Mouse (Mus musculus): ENCODE data around the gene Cd6.

The Cd6 gene

GRCm38 (mm10) chr19:10799155-10799554 is 30.7 kb downstream of the Cd6 start:
- no peak for DNase-seq (ENCODE audit: low spot score)

- no peak for DNase-seq (ENCODE audit: low spot score)
Observed at GRCm38 (mm10) chr19:10798576-10798975, 31.3 kb downstream of the Cd6 start.

GRCm38 (mm10) chr19:10794916-10795315 is 34.9 kb downstream of the Cd6 start:
- no peak for DNase-seq (ENCODE audit: low spot score)

GRCm38 (mm10) chr19:10793044-10793443 is 36.8 kb downstream of the Cd6 start:
- no peak for DNase-seq (ENCODE audit: low spot score)

GRCm38 (mm10) chr19:10790323-10790722 is 39.5 kb downstream of the Cd6 start:
- no peak for DNase-seq (ENCODE audit: low spot score)

- DNase-seq (ENCODE audit: low spot score), result no peak
Observed at GRCm38 (mm10) chr19:10788242-10788641, 41.6 kb downstream of the Cd6 start.

- no peak for DNase-seq (ENCODE audit: low spot score)
Observed at GRCm38 (mm10) chr19:10787406-10787805, 42.5 kb downstream of the Cd6 start.

- DNase-seq (ENCODE audit: low spot score), result no peak
Observed at GRCm38 (mm10) chr19:10786753-10787152, 43.1 kb downstream of the Cd6 start.

GRCm38 (mm10) chr19:10784796-10785459 is 44.9 kb downstream of the Cd6 start:
- DNase-seq (ENCODE audit: low spot score), result no peak

- no peak for DNase-seq (ENCODE audit: low spot score)
Observed at GRCm38 (mm10) chr19:10784061-10784460, 45.8 kb downstream of the Cd6 start.

GRCm38 (mm10) chr19:10783168-10783567 is 46.7 kb downstream of the Cd6 start:
- DNase-seq (ENCODE audit: low spot score), result no peak

- DNase-seq (ENCODE audit: low spot score), result no peak
Observed at GRCm38 (mm10) chr19:10781641-10782040, 48.2 kb downstream of the Cd6 start.

GRCm38 (mm10) chr19:10776906-10777305 is 53.0 kb downstream of the Cd6 start:
- no peak for DNase-seq (ENCODE audit: low spot score)

GRCm38 (mm10) chr19:10774141-10774540 is 55.7 kb downstream of the Cd6 start:
- no peak for DNase-seq (ENCODE audit: low spot score)

GRCm38 (mm10) chr19:10773384-10773783 is 56.5 kb downstream of the Cd6 start:
- no peak for DNase-seq (ENCODE audit: low spot score)

GRCm38 (mm10) chr19:10772866-10773265 is 57.0 kb downstream of the Cd6 start:
- DNase-seq (ENCODE audit: low spot score), result no peak

- DNase-seq (ENCODE audit: low spot score), result no peak
Observed at GRCm38 (mm10) chr19:10771995-10772394, 57.9 kb downstream of the Cd6 start.

- DNase-seq (ENCODE audit: low spot score), result no peak
Observed at GRCm38 (mm10) chr19:10769429-10770195, 60.2 kb downstream of the Cd6 start.

- DNase-seq (ENCODE audit: low spot score), result no peak
Observed at GRCm38 (mm10) chr19:10768694-10769428, 61.0 kb downstream of the Cd6 start.

GRCm38 (mm10) chr19:10767631-10768030 is 62.2 kb downstream of the Cd6 start:
- DNase-seq (ENCODE audit: low spot score), result no peak

GRCm38 (mm10) chr19:10763381-10764031 is 66.4 kb downstream of the Cd6 start:
- DNase-seq (ENCODE audit: low spot score), result no peak

- no peak for DNase-seq (ENCODE audit: low spot score)
Observed at GRCm38 (mm10) chr19:10762468-10762867, 67.4 kb downstream of the Cd6 start.
